Mouse (Mus musculus) neutrophil, adult 5-6 weeks (primary cell): ENCODE measurements around the gene Ipcef1. TPM values are rescaled to one million over a fixed set of nuclear protein-coding genes. Genes with fewer than 3 reads are reported as not detected.
A peak's percentile ranks its signal among the peaks of the same experiment; 100 is the strongest.
"Not testable (repeated sequence)": the region's sequence is repeated elsewhere in the genome, so short reads cannot be mapped to it uniquely, and the experiment has no call there.

Experiments used
- ATAC-seq: fragments of 151-379, 151-347 bp; 2 replicates; pipeline ENCODE4 v1.8.0; 2017; ENCODE audit warnings: mild to moderate bottlenecking, moderate TSS enrichment; ENCODE audit not compliant: insufficient number of reproducible peaks, poor library complexity, low FRiP score, severe bottlenecking; ENCODE audit errors: extremely low read depth
- total RNA-seq: library from RNA; stranded (forward); fragments of 200-1000 nt; gene quantifications from 2 replicates; pipeline ENCODE4 v1.2.3, GENCODE M21; 2017

Ipcef1 gene
- total RNA-seq, 1 experiment from 2014 or later = 119 TPM

DNA sequence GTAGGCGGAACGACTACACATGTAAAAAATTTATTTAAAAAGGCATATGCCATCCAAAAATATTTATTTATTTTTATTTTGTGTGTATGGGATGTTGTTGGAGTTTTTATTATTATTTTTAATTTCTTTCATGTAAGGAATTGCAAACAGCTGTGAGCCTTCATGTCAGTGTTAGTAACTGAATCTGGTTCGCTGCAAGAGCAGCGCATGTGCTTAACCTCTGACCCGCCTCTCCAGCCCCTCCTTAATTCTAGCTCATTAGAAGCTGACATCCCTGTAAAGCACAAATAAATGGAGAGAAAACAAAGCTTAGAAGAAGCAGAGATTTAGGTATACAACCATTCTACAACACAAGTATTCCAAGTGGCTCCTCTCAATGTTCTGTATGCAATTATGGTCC is 8.4 kb downstream of the Ipcef1 start:
- no peak for ATAC-seq

DNA sequence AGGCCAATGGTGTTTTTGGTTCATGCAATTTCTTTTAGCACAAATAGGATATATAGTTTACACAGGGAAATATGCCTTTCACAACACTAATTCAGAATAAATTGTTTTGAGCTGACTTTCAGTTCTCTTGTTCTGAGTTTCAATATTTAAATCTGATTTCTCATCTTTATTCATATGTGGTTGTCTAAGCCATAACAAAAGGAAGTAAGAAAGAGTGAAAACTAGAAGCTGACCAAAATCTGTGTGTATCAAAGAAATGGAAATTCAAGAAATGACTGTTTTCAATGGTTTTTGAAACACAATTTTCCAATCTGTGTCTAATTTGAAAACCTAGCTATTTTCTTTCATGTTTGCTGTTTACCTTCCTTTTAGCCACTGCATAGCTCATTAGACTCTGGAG is 11.2 kb downstream of the Ipcef1 start:
- ATAC-seq = no peak

DNA sequence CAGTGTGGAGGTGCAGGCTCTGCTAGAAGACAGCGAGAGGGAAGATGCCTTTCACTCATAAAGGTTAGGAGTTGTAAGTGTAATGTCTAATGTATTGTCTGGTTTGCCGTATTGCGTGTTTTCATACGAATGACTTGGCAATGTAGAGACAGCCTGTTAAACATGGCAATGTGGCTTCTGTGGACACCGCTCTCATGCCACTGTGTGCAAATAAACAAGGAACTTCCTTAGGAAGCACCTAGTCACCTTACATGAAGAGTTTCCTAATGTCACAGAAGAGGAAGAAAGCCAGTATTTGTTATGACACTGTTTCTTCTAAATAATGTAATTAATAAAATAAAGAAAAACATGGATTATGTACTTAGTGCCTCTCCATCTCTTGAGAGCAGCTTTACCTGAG is 15.1 kb downstream of the Ipcef1 start:
- peak; percentile 83 for ATAC-seq

DNA sequence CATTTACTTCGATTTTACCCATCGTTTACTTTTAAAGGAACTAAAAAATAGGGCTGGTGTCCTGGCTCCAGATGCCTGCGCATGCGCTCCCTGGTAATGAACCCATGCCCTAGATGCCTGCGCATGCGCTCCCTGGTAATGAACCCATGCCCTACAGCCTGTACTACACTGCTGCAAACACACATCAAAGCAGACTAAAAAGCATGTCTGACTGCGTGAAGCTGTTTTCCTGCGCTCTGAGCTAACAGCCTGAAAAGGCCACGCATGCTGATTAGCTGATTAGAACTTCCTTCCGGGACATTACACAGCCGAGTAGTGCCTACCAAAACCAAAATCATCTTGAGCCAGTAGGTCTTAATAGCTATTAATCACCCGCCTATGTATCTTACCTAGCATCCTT is 16.7 kb downstream of the Ipcef1 start:
- ATAC-seq = no peak

DNA sequence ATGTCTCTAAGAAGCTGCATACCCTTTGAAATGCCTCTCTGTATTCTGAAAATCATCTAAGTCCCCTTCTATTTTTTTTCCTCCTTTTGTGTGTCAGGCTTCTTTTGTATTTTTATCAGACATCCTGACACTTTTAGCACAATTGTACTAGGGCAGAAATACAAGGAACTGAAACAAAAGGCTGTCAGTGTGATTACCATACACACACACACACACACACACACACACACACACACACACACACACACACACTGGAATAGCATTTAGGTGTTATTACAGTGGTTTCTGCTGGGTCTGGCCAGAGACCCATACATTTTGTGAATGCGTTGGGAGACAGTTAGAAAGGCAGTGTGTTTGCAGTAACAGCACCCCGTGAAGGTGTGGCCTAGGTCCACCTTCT is 18.8 kb downstream of the Ipcef1 start:
- no peak for ATAC-seq

DNA sequence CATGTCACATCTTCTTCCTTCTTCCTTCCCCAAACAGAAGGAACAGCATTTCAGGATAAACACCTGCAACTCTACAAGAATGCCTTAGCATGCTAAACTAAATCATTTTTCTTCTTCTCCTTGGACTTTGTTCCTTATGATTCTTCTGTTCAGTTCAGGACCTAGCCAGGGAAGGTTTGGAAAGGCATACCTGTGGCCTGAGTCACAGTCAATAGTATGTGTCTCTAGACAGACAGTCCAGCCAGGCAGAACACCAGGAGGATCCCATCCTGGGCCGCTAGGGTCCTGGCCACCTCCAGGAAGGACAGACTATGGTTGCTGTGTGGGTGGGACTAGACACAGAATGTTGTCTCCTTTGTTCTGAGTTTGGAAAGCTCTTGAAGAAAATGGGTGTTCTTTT is 27.2 kb downstream of the Ipcef1 start:
- ATAC-seq = no peak

DNA sequence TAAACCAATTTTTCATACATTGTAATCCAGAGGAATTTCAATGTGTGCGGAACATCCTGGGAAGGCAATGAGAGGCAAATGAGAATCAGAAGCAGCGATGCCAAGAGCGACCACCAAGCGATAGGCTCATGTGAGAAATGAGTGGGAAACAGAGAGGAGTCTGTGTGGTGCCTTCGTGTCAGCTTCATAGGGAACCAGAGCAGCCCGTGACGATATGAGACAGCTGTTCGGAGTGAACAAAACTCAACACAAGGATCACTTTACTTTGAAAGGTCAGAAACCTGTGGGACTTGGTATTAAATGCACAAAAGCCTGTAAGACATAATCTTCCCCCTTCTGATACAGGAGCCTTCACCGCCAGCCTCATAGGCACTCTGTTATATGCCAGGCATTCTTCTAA is 31.7 kb downstream of the Ipcef1 start:
- no peak for ATAC-seq

DNA sequence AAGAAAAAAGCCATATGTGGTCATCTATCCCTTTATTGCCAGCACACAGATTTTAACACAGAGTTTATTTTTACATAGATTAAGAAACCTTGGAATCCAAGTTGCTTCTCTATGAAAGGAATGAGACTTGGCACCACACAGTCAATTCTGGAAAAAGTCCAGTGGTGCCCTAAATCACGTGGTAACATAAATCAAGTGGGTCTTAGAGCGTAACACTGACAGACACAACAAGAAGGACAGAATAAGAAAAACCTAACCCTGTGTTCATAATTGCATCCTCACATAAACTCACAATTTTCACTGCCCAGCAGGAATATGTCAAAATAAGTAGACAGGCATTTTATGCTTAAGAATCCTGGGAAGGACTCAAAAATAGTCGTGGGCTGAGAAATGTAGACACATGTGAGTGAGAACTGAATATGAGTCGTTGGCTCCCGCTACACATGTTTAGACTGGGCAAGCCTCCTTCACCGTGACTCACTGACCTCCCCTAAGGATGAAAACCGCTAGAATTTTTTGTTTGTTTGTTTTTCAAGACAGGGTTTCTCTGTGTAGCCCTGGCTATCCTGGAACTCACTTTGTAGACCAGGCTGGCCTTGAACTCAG is 32.4 kb downstream of the Ipcef1 start:
- no peak for ATAC-seq

DNA sequence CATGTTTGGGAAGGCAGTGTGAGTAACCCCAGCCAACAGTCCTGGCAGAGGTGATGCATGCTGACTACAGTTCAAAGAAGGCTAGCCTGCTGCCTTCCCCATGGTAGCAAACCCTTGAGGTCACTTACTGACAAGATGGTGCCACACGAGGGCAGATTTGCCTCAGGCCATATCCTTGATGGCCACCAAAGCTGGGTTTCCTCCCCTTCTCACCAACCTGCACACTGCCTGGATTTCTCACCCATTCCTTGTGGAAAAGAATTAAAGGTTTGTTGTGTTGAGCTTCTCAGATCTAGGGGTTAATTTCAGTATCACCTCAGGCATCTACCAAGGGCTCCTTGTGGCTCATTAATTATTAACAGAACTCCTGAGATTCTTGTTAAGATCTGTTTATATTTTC is 37.1 kb downstream of the Ipcef1 start:
- no peak for ATAC-seq

DNA sequence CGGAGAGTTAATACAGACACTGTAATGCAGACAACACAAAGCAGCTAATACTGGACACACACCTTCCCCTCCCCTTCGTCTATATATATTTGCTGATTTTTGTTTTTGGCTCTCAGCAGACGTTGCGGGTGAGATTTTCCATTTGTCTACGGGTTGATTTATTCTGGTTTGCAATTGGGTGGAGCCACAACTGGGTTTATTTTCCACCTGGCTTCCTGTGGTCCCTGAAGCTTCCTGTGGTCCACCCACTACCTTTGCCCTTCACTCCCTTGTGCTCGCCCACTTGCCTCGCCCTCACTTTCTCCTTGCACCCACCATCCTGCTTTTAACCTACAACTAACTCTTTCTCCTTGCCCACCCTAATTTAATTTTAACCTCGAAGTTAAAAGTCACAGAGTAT is 41.7 kb downstream of the Ipcef1 start:
- ATAC-seq = no peak

DNA sequence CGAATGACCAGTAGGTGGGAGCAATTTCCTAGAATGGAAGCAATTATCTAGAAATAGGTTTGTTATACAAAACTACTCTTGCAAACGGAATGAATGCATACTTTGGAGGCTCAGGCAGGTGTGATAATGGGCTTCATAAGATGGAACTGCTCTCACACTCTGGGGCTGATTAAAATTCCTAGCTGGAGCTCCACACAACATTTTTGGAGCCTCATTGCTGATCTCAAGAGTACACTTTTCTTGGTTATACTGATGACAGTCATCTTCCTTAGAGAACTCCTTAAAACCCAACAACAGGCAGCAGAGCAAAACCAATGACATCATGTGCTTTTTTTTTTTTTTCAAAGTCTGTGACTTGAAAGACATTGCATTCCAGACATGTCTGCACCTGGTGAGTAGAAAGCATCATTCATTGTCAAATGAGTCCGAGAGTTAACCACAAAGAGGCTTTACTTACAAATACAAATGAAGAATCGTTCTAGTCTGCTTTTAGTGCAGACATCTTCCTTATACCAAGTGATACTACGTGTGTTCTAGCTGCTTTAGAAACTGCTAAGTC is 47.2 kb downstream of the Ipcef1 start:
- no peak for ATAC-seq

DNA sequence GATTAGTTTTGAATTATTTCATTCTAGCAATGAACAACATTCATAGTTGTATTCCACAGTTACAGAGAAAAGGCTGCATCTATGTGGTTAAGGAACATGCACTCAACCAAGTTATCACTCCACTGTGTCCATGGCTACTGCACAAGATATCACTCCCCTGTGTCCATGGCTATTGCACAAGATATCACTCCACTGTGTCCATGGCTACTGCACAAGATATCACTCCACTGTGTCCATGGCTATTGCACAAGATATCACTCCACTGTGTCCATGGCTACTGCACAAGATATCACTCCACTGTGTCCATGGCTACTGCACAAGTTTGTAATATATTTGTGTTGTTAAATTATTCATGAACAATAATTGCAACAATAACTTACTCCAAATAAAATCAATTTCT is 48.4 kb downstream of the Ipcef1 start:
- ATAC-seq = not testable (repeated sequence)

DNA sequence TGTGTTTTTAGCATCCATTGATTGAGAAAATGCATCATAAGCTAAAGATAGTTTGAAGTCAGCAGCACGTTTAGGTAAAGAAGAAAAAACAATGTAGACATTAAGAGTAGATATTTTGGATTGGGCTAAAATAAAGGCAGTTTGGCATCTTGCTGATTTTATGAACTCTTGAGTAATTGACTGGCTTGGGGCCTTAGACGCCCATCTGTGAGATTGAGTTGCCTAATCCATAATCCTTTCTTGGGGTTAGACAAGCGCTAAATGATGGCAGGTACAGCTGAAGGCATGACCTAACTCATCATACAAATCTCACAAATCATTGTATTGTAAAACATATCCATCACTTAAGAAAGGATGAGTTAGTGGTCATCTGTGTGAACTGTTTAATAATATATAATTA is 52.9 kb downstream of the Ipcef1 start:
- ATAC-seq = no peak

DNA sequence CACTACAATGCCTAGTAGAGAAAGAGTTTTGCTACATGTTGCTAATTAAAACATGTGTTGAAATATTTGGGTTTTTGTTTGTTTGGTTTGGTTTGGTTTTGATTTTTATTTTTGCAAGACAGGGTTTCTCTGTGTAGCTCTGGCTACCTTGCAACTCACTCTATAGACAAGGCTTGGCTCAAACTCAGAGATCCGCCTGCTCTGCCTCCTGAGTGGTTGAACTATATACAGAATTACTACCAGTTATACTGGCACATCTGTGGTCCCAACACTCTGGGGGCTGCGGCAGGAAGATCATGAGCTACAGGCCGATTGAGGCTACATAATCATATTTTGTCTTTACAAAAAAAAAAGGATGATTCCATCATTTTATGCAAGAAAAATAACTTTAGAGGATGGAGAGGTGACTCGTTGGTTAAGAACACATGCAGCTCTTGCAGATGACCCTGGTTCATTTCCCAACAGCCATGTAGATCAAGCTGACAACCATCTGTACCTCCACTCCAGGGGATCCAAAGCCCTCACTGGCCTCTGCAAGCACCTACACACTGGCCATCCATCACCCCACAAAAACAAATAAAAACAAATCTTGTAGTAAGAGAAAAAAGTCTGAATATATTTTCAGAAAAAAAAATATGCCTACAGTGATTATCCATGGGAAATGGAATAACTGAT is 53.6 kb downstream of the Ipcef1 start:
- no peak for ATAC-seq

DNA sequence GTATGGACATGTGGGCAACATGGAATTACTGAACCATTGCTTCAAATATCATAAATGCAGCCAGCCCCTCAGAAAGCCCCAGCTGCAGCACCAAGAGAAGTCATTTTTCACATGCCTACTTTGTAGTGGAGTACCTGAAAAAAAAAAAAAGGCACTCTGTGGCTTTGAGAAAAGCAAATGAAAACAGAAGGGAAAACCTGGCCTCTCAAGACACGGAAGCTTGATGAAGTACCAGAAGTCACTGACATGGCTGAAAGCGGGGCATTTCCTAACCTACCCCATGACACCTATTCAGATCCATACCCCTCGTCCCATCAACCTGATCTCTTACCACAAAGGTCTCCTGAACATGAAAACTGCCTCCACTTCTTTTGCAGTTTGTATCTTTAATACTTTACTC is 55.4 kb downstream of the Ipcef1 start:
- ATAC-seq = no peak

DNA sequence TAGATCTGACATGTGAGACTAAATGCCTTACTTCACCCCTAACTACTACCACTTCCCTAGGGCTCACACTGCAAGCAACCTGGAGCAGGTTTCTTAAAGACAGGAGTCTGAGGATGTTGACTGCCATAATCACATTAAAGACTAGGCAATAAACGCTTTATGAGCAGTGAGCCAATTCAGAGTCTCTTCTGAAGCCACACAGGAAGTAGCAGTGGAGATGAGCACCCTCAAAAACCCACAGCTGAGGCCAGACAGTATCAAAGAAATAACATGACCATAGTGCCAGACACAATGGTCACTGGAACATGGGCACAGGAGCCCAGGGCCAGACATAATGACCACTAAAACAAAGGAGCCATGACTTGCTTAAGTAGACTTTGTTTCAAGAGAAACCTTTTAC is 63.7 kb downstream of the Ipcef1 start:
- ATAC-seq = 0 out of 2 replicates have a peak, but pooled peaks have one; percentile 18

DNA sequence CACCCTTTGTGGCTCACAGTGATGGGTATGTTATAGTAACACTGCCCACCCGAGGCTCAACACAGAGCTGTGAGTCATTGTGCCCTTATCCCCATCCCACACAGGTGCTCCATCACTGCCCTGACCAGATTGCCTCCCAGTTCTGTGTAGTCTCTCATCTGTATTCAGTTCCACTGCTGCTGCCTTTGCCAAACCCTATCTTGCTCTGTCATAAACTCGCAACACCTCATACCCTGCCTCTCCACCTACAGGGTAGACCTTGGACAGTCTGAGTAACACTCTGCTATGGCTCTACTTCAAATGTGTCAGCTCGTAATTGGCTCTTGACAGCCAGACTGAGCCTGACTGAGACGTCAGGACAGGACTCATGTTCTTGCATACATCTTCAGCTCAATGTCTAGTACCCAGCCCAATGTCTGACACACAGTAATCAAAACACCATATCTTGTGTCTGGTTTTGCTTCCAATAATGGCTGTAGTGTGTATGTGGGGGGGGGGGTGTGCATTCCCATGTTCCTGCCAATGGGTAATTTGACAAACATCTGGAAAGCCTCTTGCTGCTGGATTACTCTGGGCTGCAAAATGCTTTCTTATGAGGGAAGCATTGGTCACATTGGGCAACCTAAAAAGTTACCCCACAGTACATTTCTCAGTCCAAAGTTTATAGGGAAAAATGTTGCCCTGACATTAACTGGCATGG is 64.7 kb downstream of the Ipcef1 start:
- no peak for ATAC-seq

DNA sequence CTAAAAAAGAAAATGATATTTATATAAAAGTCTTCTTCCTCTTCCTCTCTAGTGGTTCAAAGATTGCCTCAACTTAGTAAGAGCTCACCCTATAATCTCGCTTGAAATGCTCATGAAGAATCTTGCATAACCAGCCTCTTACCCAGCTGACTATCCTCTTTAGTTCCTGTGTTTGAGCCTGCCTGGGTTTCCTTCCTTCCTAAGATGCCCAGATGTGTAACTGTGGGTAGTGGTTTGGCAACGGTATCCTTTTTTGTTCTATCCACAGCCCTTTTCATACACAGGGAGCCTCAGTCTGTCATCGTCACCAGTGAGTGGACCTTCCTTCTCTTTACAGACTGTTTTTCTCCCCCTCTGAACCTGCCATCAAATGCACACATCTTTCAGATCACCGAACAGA is 66.0 kb downstream of the Ipcef1 start:
- no peak for ATAC-seq

DNA sequence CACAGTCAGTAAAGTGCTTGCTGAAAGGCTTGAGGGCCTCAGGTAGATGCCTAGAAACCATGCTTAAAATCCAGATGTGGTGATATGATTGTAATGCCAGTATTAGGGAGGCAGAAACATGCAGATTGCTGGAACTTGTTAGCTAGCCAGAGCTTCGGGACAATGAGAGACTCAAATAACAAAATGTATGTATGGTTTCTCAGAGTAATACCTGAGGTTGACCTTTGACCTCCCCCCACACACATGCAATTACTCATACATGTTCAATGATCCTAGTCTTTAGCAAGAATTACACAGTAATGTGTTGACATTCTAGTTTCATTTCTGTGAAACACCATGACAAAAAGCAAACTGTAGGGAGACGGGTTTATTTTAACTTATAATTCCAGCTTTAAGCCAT is 68.8 kb downstream of the Ipcef1 start:
- no peak for ATAC-seq

DNA sequence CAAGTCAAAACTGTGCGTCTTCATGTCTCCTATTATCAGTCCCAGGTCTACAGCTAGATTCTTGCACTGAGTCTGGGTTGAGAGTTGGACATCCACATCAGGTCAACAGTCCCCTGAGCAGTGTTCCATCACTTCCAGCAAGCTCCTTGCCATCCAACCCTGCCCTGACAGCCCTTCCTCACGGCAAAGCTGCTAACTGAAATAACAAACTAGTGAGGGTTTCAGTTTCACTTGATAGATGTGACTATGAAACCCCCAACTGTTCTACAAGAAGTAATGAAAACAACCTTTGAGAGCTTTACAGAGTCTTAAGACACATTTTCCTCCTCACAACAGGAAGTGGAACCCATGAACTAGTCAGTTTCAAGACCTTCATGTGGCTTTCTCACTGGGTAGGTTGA is 69.5 kb downstream of the Ipcef1 start:
- ATAC-seq = peak; percentile 81
